Mouse (Mus musculus): ENCODE results near the gene Prg2. TPM values are rescaled to one million over a fixed set of nuclear protein-coding genes. Genes with fewer than 3 reads are reported as not detected.

Gene Prg2
- total and polyA plus RNA-seq, 3 experiments = 0.17 to 0.42 TPM; not detected in 1

- Histone ChIP-seq H3K27me3 (ENCODE audit: control insufficient read depth in 1 of 2, insufficient read depth in 2 of 2, low read length in 2 of 2) (no peaks in the 10 kb centered on the region), H3K4me3 (ENCODE audit: control insufficient read depth in 1 of 2, insufficient read depth in 1 of 2, low read depth in 2 of 2, low read length in 2 of 2) (no peak overlapping the region), H3K36me3 (ENCODE audit: control insufficient read depth in 1 of 2, insufficient read depth in 2 of 2, low read length in 2 of 2) (peaks cover 0 to 8% of the 10 kb centered on the region in 2 experiments; a peak in 2 of 4 replicates), H3K9me3 (replicated peaks; ENCODE audit: insufficient read depth, low read length) (no peaks in the 10 kb centered on the region), H3K27ac (ENCODE audit: control insufficient read depth, low read depth, low read length) (no peak overlapping the region), H3K9ac (ENCODE audit: control insufficient read depth, low read depth, low read length, poor library complexity, severe bottlenecking) (no peak overlapping the region), H3K4me1 (ENCODE audit: control insufficient read depth in 1 of 2, insufficient read depth in 2 of 2, low read length in 2 of 2) (peaks cover 4 to 8% of the 10 kb centered on the region in 2 experiments), H3K79me2 (ENCODE audit: control insufficient read depth, insufficient read depth, low read length, poor library complexity) (no peaks in the 10 kb centered on the region)
- no peak for DNase-seq (ENCODE audit: low read depth, low spot score)
- TF ChIP-seq CTCF (IDR thresholded peaks at IDR 0.05 in 2 of 3, conservative IDR thresholded peaks at IDR 0.05 in 1 of 3; ENCODE audit: control insufficient read depth in 1 of 3, insufficient read depth in 1 of 3, low read depth in 2 of 3, low read length in 3 of 3, poor library complexity in 1 of 3, severe bottlenecking in 1 of 3) (no peak), TCF12 (IDR thresholded peaks at IDR 0.05; ENCODE audit: low read depth, low read length) (no peak), SIN3A (IDR thresholded peaks at IDR 0.05; ENCODE audit: low read length) (no peak), USF1 (IDR thresholded peaks at IDR 0.05; ENCODE audit: low read depth, low read length) (no peak), POLR2A (IDR thresholded peaks at IDR 0.05; ENCODE audit: control insufficient read depth in 1 of 2, insufficient read depth in 1 of 2, low read depth in 1 of 2, low read length in 2 of 2, poor library complexity in 1 of 2) (no peak), ELF1 (IDR thresholded peaks at IDR 0.05; ENCODE audit: low read depth, low read length) (no peak), MAZ (IDR thresholded peaks at IDR 0.05; ENCODE audit: low read depth, low read length) (no peak)
These were observed 26.3 kb downstream of the Prg2 start for GRCm38 (mm10) chr2:85006600-85006999.

- peak; percentile 76 for DNase-seq (ENCODE audit: low read depth, low spot score)
- no peak for TF ChIP-seq KAT2A (conservative IDR thresholded peaks at IDR 0.05; ENCODE audit: low read depth, low read length)
- TF ChIP-seq TAL1 (IDR thresholded peaks at IDR 0.05; ENCODE audit: low read length) = no peak
- TF ChIP-seq MAX (IDR thresholded peaks at IDR 0.05; ENCODE audit: low read length) = no peak
- no peak for TF ChIP-seq BHLHE40 (IDR thresholded peaks at IDR 0.05; ENCODE audit: borderline replicate concordance, low read depth, low read length)
- no peak for TF ChIP-seq RCOR1 (IDR thresholded peaks at IDR 0.05; ENCODE audit: low read depth, low read length)
- no peak for TF ChIP-seq POLR2A (IDR thresholded peaks at IDR 0.05; ENCODE audit: control insufficient read depth in 1 of 2, insufficient read depth in 1 of 2, low read depth in 1 of 2, low read length in 2 of 2, poor library complexity in 1 of 2)
- no peak for TF ChIP-seq GABPA (IDR thresholded peaks at IDR 0.05; ENCODE audit: low read depth, low read length)
- no peak for TF ChIP-seq SIN3A (IDR thresholded peaks at IDR 0.05; ENCODE audit: low read length)
- no peak for TF ChIP-seq UBTF (IDR thresholded peaks at IDR 0.05; ENCODE audit: borderline replicate concordance, insufficient read depth, low read depth, low read length)
- TF ChIP-seq MYC (IDR thresholded peaks at IDR 0.05; ENCODE audit: low read depth, low read length) = no peak
- no peak for TF ChIP-seq MAZ (IDR thresholded peaks at IDR 0.05; ENCODE audit: low read depth, low read length)
- no peak for TF ChIP-seq USF1 (IDR thresholded peaks at IDR 0.05; ENCODE audit: low read depth, low read length)
- no peak for TF ChIP-seq NELFE (IDR thresholded peaks at IDR 0.05; ENCODE audit: low read depth, low read length)
- TF ChIP-seq TCF12 (IDR thresholded peaks at IDR 0.05; ENCODE audit: low read depth, low read length) = no peak
- TF ChIP-seq ELF1 (IDR thresholded peaks at IDR 0.05; ENCODE audit: low read depth, low read length) = no peak
- TF ChIP-seq CTCF (IDR thresholded peaks at IDR 0.05 in 2 of 3, conservative IDR thresholded peaks at IDR 0.05 in 1 of 3; ENCODE audit: control insufficient read depth in 1 of 3, insufficient read depth in 1 of 3, low read depth in 2 of 3, low read length in 3 of 3, poor library complexity in 1 of 3, severe bottlenecking in 1 of 3) = peak; percentile 39 to 85 (median 82)
- TF ChIP-seq SMC3 (IDR thresholded peaks at IDR 0.05; ENCODE audit: low read depth, low read length) = peak; percentile 89
- TF ChIP-seq MYB (IDR thresholded peaks at IDR 0.05; ENCODE audit: low read depth, low read length) = no peak
- TF ChIP-seq HCFC1 (IDR thresholded peaks at IDR 0.05; ENCODE audit: low read depth, low read length) = no peak
- TF ChIP-seq ETS1 (IDR thresholded peaks at IDR 0.05; ENCODE audit: low read depth, low read length) = no peak
- 0 out of 2 replicates have a peak, but pooled peaks have one; percentile 10 for TF ChIP-seq ZNF384 (IDR thresholded peaks at IDR 0.05; ENCODE audit: low read depth, low read length)
- TF ChIP-seq JUND (IDR thresholded peaks at IDR 0.05; ENCODE audit: low read depth, low read length) = no peak
- no peak for TF ChIP-seq NRF1 (IDR thresholded peaks at IDR 0.05; ENCODE audit: insufficient read depth, low read depth, low read length, poor library complexity, severe bottlenecking)
- TF ChIP-seq MAFK (IDR thresholded peaks at IDR 0.05; ENCODE audit: borderline replicate concordance, low read depth, low read length) = no peak
- TF ChIP-seq TBP (IDR thresholded peaks at IDR 0.05; ENCODE audit: low read depth, low read length) = no peak
- peak; percentile 84 for TF ChIP-seq ZC3H11A (IDR thresholded peaks at IDR 0.05; ENCODE audit: low read depth, low read length)
- no peak for TF ChIP-seq GATA1 (IDR thresholded peaks at IDR 0.05; ENCODE audit: low read depth, low read length)
- TF ChIP-seq POLR2AphosphoS5 (IDR thresholded peaks at IDR 0.05; ENCODE audit: borderline replicate concordance, low read depth, low read length) = no peak
- TF ChIP-seq E2F4 (IDR thresholded peaks at IDR 0.05; ENCODE audit: borderline replicate concordance, low read depth, low read length) = no peak
- TF ChIP-seq RAD21 (IDR thresholded peaks at IDR 0.05; ENCODE audit: low read depth, low read length) = peak; percentile 85
These were observed 27.5 kb downstream of the Prg2 start for GRCm38 (mm10) chr2:85007729-85008128.

More at GRCm38 (mm10) chr2:85007729-85008128, 27.5 kb downstream of the Prg2 start:
- Histone ChIP-seq H3K79me2 (ENCODE audit: control insufficient read depth, insufficient read depth, low read length, poor library complexity) (no peaks in the 10 kb centered on the region), H3K9ac (ENCODE audit: control insufficient read depth, low read depth, low read length, poor library complexity, severe bottlenecking) (no peak overlapping the region), H3K4me1 (ENCODE audit: control insufficient read depth in 1 of 2, insufficient read depth in 2 of 2, low read length in 2 of 2) (peaks cover 14 to 15% of the 10 kb centered on the region in 2 experiments), H3K27ac (ENCODE audit: control insufficient read depth, low read depth, low read length) (no peak overlapping the region), H3K36me3 (ENCODE audit: control insufficient read depth in 1 of 2, insufficient read depth in 2 of 2, low read length in 2 of 2) (peaks cover 0 to 19% of the 10 kb centered on the region in 2 experiments; a peak in 2 of 4 replicates), H3K4me3 (ENCODE audit: control insufficient read depth in 1 of 2, insufficient read depth in 1 of 2, low read depth in 2 of 2, low read length in 2 of 2) (no peak overlapping the region), H3K27me3 (ENCODE audit: control insufficient read depth in 1 of 2, insufficient read depth in 2 of 2, low read length in 2 of 2) (no peaks in the 10 kb centered on the region), H3K9me3 (replicated peaks; ENCODE audit: insufficient read depth, low read length) (no peaks in the 10 kb centered on the region)

Data from MEL (cell line).